Mouse (Mus musculus): ENCODE data around the gene Plekhg1. TPM values are rescaled to one million over a fixed set of nuclear protein-coding genes. Genes with fewer than 3 reads are reported as not detected.
A peak's percentile ranks its signal among the peaks of the same experiment; 100 is the strongest.

Plekhg1 gene
- polyA plus RNA-seq, 1 experiment from 2014 or later, result 4.6 TPM

DNA sequence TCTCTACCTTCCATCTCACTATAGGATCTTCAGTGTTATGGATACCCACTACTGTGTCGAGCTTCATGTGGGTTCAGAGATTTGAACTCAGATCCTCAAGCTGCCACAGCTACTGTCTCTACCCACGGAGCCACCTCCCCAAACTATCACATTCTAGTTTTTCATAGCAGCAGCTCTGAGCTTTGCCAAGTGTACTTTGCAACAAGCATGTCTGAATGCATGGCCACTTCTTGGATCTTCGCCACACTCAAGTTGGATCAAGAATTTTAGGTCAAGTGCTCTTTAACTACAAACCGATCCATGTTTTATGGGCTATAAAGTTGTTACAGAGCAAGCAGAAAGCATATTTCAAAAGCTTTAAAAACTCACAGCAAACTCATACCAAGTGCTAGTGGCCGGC lies 130.7 kb downstream of the Plekhg1 start:
- no peak overlapping the region for H3K9ac ChIP-seq (replicated peaks)
- no peak overlapping the region for H3K27ac ChIP-seq (replicated peaks)
- ATAC-seq (replicated peaks), result no peak
- WGBS, result 90% methylated on average over 5 of the region's 5 CpGs
- H3K36me3 ChIP-seq, result no peaks in the 10 kb centered on the region
- no peaks in the 10 kb centered on the region for H3K27me3 ChIP-seq
- no peak overlapping the region for H3K4me2 ChIP-seq (replicated peaks)
- H3K9me3 ChIP-seq, result no peaks in the 10 kb centered on the region
- no peak overlapping the region for H3K4me3 ChIP-seq
- no peaks in the 10 kb centered on the region for H3K4me1 ChIP-seq

GRCm38 (mm10) chr10:3873467-3873866 lies 133.3 kb downstream of the Plekhg1 start:
- H3K36me3 ChIP-seq, result no peaks in the 10 kb centered on the region
- H3K27ac ChIP-seq (replicated peaks), result no peak overlapping the region
- H3K27me3 ChIP-seq, result no peaks in the 10 kb centered on the region
- H3K4me2 ChIP-seq (replicated peaks), result no peak overlapping the region
- H3K9me3 ChIP-seq, result no peaks in the 10 kb centered on the region
- no peak for ATAC-seq (replicated peaks)
- no peak overlapping the region for H3K4me3 ChIP-seq
- no peaks in the 10 kb centered on the region for H3K4me1 ChIP-seq
- no peak overlapping the region for H3K9ac ChIP-seq (replicated peaks)
- 93% methylated on average over 6 of the region's 6 CpGs for WGBS

- H3K4me2 ChIP-seq (replicated peaks), result no peak overlapping the region
- 93% methylated on average over 4 of the region's 4 CpGs for WGBS
- no peak overlapping the region for H3K27ac ChIP-seq (replicated peaks)
- no peaks in the 10 kb centered on the region for H3K4me1 ChIP-seq
- ATAC-seq (replicated peaks), result no peak
- no peaks in the 10 kb centered on the region for H3K36me3 ChIP-seq
- no peak overlapping the region for H3K4me3 ChIP-seq
- H3K27me3 ChIP-seq, result no peaks in the 10 kb centered on the region
- H3K9ac ChIP-seq (replicated peaks), result no peak overlapping the region
- H3K9me3 ChIP-seq, result no peaks in the 10 kb centered on the region
These were observed 137.8 kb downstream of the Plekhg1 start for GRCm38 (mm10) chr10:3877852-3878535.

DNA sequence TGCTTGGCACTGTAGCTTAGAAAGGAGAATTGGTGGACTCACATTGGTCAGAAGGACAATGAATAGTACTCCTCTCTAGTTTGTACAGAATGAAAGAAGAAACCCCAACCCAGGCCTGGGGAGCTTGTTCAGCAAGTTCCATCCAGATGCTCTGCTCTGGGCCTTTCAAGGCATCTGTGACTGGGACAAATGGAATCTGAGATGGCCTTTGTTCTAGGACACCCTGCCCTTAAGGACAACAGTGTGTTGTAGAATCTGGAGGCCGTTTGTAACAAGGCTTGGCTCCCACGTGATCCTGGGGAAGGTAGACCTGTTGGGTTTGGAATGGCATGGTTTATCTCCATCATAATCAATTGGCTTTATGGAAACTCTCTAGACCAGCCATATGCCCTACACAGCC lies 141.0 kb downstream of the Plekhg1 start:
- H3K4me2 ChIP-seq (replicated peaks), result no peak overlapping the region
- no peaks in the 10 kb centered on the region for H3K27me3 ChIP-seq
- H3K9ac ChIP-seq (replicated peaks), result no peak overlapping the region
- no peak for ATAC-seq (replicated peaks)
- no peaks in the 10 kb centered on the region for H3K4me1 ChIP-seq
- H3K4me3 ChIP-seq, result no peak overlapping the region
- 77% methylated on average over 2 of the region's 2 CpGs for WGBS
- H3K36me3 ChIP-seq, result no peaks in the 10 kb centered on the region
- H3K9me3 ChIP-seq, result no peaks in the 10 kb centered on the region
- no peak overlapping the region for H3K27ac ChIP-seq (replicated peaks)

GRCm38 (mm10) chr10:3888510-3888909 lies 148.3 kb downstream of the Plekhg1 start:
- no peak overlapping the region for H3K27ac ChIP-seq (replicated peaks)
- H3K36me3 ChIP-seq, result no peaks in the 10 kb centered on the region
- ATAC-seq (replicated peaks), result no peak
- H3K4me2 ChIP-seq (replicated peaks), result no peak overlapping the region
- peaks cover 7% of the 10 kb centered on the region for H3K4me1 ChIP-seq
- WGBS, result 73% methylated on average over 4 of the region's 4 CpGs
- H3K9ac ChIP-seq (replicated peaks), result no peak overlapping the region
- H3K9me3 ChIP-seq, result no peaks in the 10 kb centered on the region
- H3K4me3 ChIP-seq, result no peak overlapping the region
- H3K27me3 ChIP-seq, result no peaks in the 10 kb centered on the region

DNA sequence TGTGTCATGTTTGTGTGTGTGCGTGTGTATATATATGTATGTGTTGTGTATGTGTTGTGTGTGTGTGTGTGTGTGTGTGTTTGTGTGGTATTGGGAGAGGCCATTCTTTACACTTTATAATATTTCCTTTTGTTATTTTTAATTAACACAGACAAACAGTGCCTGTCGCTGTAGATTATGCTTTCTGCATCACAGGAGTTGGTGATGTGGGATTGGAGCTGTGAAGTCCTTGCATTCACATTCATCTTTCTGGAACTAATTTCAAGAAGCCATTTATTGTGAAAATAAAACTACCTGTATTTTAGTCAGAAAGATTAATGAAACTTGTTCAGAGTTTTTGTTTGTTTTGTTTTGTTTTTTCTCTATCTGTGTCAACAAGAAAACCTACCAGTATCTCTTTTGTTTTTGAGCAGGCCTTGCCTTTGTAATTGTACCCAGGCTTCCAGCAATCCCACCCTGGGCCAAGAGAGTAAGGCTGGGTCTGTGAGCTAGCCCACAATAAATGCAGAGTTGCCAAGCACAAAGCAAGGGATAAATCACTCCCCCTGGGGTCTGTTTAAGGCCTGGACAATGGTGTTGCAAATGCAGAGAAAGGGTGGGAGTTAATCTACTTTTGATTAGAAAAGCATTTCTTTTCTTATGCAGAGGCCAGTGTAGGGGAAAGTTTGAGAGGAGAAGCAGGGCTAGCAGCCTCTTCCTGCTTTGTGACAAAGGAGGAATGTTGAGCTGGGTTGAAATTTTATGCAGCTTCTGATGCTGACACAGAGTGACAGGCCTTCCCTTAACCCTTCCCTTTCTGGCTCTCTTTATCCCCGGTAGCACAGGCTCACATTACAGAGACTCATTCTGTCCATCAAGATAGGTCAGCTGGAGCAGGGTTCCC lies 151.5 kb downstream of the Plekhg1 start:
- 0 out of 2 replicates have a peak overlapping the region, but pooled peaks have one; percentile 17 for H3K27ac ChIP-seq (replicated peaks)

DNA sequence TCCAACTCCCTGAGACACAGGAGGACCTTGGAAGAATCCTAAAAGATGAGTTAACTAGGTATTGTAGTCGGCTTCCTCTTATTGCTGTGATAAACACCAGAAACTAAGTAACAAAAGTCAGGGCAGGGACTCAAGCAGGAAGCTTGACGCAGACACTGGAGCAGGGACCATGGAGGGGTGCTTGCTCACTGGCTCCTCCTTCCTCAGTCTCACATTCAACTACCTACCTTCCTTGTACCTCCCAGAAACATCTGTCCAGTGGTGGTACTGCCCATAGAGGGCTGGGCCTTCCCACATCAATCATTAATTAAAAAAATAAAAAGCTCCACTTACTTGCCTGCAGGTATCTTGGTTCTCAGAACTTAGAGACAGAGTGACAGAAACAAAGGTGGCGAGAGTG lies 152.2 kb downstream of the Plekhg1 start:
- no peaks in the 10 kb centered on the region for H3K36me3 ChIP-seq
- H3K4me1 ChIP-seq, result peaks cover 7% of the 10 kb centered on the region
- no peaks in the 10 kb centered on the region for H3K9me3 ChIP-seq
- WGBS, result 46% methylated on average over 3 of the region's 3 CpGs
- no peak overlapping the region for H3K4me3 ChIP-seq
- no peak overlapping the region for H3K27ac ChIP-seq (replicated peaks)
- H3K27me3 ChIP-seq, result no peaks in the 10 kb centered on the region
- no peak overlapping the region for H3K4me2 ChIP-seq (replicated peaks)
- no peak overlapping the region for H3K9ac ChIP-seq (replicated peaks)
- no peak for ATAC-seq (replicated peaks)

More for the DNA sequence above, 151.5 kb downstream of the Plekhg1 start:
- WGBS, result 25% methylated on average over 3 of the region's 3 CpGs
- Histone ChIP-seq H3K4me2 (replicated peaks) (no peak overlapping the region), H3K36me3 (no peaks in the 10 kb centered on the region), H3K9me3 (no peaks in the 10 kb centered on the region), H3K4me3 (no peak overlapping the region), H3K4me1 (peaks cover 7% of the 10 kb centered on the region), H3K27me3 (no peaks in the 10 kb centered on the region), H3K9ac (replicated peaks) (no peak overlapping the region)
- ATAC-seq (replicated peaks), result peak; percentile 64

GRCm38 (mm10) chr10:3898068-3898467 lies 157.9 kb downstream of the Plekhg1 start:
- 58% methylated on average over 3 of the region's 3 CpGs for whole genome bisulfite sequencing
- Histone ChIP-seq H3K27me3 (no peaks in the 10 kb centered on the region), H3K4me3 (no peak overlapping the region), H3K27ac (replicated peaks) (no peak overlapping the region), H3K36me3 (no peaks in the 10 kb centered on the region), H3K4me1 (no peaks in the 10 kb centered on the region; the same call in 1 of the 2 replicates), H3K9me3 (no peaks in the 10 kb centered on the region), H3K4me2 (replicated peaks) (no peak overlapping the region), H3K9ac (replicated peaks) (no peak overlapping the region)
- no peak for ATAC-seq (replicated peaks)

- H3K27ac ChIP-seq (replicated peaks), result no peak overlapping the region
- no peaks in the 10 kb centered on the region; the same call in 1 of the 2 replicates for H3K4me1 ChIP-seq
- ATAC-seq (replicated peaks), result peak; percentile 55; the same call in 1 of the 2 replicates
- no peaks in the 10 kb centered on the region for H3K9me3 ChIP-seq
- WGBS, result 68% methylated on average over 11 of the region's 11 CpGs
- H3K4me2 ChIP-seq (replicated peaks), result no peak overlapping the region
- H3K27me3 ChIP-seq, result no peaks in the 10 kb centered on the region
- no peak overlapping the region for H3K4me3 ChIP-seq
- no peaks in the 10 kb centered on the region for H3K36me3 ChIP-seq
- no peak overlapping the region for H3K9ac ChIP-seq (replicated peaks)
These were observed 160.3 kb downstream of the Plekhg1 start for GRCm38 (mm10) chr10:3900416-3900956.

DNA sequence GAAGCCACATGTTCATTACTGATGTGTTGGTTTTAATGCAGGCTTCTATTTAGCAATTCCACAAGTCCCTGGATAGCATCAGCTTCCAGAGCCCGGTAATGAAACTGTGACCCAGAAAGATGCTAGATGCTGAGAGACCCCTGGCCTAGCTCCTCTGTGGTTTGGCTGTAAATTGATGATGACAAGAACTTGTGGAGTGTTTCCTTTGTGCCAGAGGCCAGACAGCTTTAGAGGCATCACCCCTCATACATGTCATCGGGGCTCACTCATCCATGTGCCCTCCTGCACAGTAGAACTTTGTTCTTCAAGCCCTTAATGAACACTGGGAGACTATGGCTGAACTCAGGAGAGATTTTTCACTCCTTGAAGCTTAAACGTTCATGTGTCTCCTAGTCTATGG lies 165.6 kb downstream of the Plekhg1 start:
- Histone ChIP-seq H3K4me2 (replicated peaks) (no peak overlapping the region), H3K27me3 (no peaks in the 10 kb centered on the region), H3K27ac (replicated peaks) (no peak overlapping the region), H3K4me3 (no peak overlapping the region), H3K36me3 (no peaks in the 10 kb centered on the region), H3K9me3 (no peaks in the 10 kb centered on the region), H3K4me1 (no peaks in the 10 kb centered on the region), H3K9ac (replicated peaks) (no peak overlapping the region)
- 87% methylated on average over 3 of the region's 3 CpGs for WGBS
- no peak for ATAC-seq (replicated peaks)

DNA sequence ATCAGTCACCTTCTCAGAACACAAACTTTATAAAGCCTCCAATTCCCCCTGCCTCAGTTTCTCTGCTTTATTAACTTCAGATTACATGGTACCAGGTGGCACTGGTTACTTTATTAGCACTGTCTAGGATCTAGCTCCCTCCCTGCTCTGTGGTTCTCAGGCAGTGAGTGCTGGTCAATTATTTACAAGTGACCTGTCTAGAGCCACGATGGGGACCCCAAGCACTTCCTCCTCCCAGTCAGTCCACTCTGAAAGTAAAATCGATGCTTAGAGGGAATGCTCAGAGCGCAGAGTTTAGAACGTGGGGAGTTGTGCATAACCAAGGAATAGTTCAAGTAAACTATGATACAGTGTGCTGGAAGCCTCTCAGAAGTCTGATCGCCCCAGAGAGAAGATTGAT lies 173.9 kb downstream of the Plekhg1 start:
- no peak overlapping the region for H3K4me2 ChIP-seq (replicated peaks)
- H3K4me1 ChIP-seq, result no peaks in the 10 kb centered on the region
- H3K36me3 ChIP-seq, result no peaks in the 10 kb centered on the region
- H3K27ac ChIP-seq (replicated peaks), result no peak overlapping the region
- H3K4me3 ChIP-seq, result no peak overlapping the region
- H3K9me3 ChIP-seq, result no peaks in the 10 kb centered on the region
- WGBS, result 87% methylated on average over 5 of the region's 5 CpGs
- H3K27me3 ChIP-seq, result no peaks in the 10 kb centered on the region
- H3K9ac ChIP-seq (replicated peaks), result no peak overlapping the region
- ATAC-seq (replicated peaks), result no peak
